Mouse (Mus musculus): Measurements from ENCODE around the gene Elf1. TPM values are rescaled to one million over a fixed set of nuclear protein-coding genes. Genes with fewer than 3 reads are reported as not detected.

Gene Elf1
- total and polyA plus RNA-seq, 3 experiments: 21.5 to 43.1 (median 24.2) TPM

DNA sequence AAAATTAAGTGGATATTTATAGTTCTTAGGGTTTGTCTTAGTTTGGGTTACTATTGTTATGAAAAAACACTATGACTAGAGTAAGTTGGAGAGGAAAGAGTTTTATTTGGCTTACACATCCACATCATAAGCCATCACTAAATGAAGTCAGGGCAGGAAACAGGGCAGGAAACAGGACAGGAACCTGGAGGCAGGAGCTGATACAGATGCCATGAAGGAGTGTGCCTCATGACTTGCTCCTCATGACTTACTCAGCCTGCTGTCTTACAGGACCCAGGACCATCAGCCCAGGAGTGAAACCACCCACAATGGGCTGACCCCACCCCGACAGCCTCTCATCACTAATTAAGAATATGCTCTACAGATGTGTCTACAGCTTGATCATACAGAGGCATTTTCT is 93.4 kb downstream of the Elf1 start:
- no peak for DNase-seq (ENCODE audit: low read depth, low spot score)
- Histone ChIP-seq H3K27ac (ENCODE audit: control insufficient read depth, low read depth, low read length) (no peak overlapping the region), H3K4me3 (ENCODE audit: control insufficient read depth in 1 of 2, insufficient read depth in 1 of 2, low read depth in 2 of 2, low read length in 2 of 2) (no peak overlapping the region), H3K4me1 (ENCODE audit: control insufficient read depth in 1 of 2, insufficient read depth in 2 of 2, low read length in 2 of 2) (no peaks in the 10 kb centered on the region; a peak in 1 of 4 replicates), H3K9me3 (replicated peaks; ENCODE audit: insufficient read depth, low read length) (no peaks in the 10 kb centered on the region), H3K79me2 (ENCODE audit: control insufficient read depth, insufficient read depth, low read length, poor library complexity) (no peaks in the 10 kb centered on the region), H3K27me3 (ENCODE audit: control insufficient read depth in 1 of 2, insufficient read depth in 2 of 2, low read length in 2 of 2) (no peaks in the 10 kb centered on the region), H3K36me3 (ENCODE audit: control insufficient read depth in 1 of 2, insufficient read depth in 2 of 2, low read length in 2 of 2) (peaks cover 0 to 22% of the 10 kb centered on the region in 2 experiments; a peak in 2 of 4 replicates), H3K9ac (ENCODE audit: control insufficient read depth, low read depth, low read length, poor library complexity, severe bottlenecking) (no peak overlapping the region)
- TF ChIP-seq MAX (IDR thresholded peaks at IDR 0.05; ENCODE audit: low read length) (no peak), USF1 (IDR thresholded peaks at IDR 0.05; ENCODE audit: low read depth, low read length) (no peak), MAZ (IDR thresholded peaks at IDR 0.05; ENCODE audit: low read depth, low read length) (no peak), SIN3A (IDR thresholded peaks at IDR 0.05; ENCODE audit: low read length) (no peak), SMC3 (IDR thresholded peaks at IDR 0.05; ENCODE audit: low read depth, low read length) (no peak), JUND (IDR thresholded peaks at IDR 0.05; ENCODE audit: low read depth, low read length) (no peak)

DNA sequence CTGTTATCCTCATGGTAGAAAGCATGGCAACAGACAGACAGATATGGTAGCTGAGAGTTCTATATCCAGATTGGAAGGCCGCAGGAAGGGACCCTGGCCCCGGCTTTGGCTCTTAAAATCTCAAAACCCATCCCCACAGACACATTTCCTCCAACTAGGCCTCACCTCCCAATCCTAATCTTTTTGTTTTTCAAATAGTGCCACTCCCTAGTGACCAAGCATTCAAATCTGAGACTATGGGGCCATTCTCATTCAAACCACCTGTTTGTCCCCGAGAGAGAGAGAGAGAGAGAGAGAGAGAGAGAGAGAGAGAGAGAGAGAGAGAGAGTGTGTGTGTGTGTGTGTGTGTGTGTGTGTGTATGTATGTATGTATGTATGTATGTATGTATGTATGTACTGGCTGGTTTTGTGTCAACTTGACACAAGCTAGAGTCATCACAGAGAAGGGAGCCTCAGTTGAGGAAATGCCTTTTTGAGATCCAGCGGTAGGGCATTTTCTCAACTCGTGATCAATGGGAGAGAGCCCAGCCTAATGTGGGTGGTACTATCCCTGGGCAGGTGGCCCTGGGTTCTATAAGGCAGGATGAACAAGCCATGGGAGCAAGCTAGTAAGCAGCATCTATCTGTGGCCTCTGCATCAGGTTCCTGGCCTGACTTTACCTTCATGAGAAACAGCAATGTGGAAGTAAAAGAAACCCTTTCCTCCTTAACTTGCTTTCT is 102.7 kb downstream of the Elf1 start:
- no peak for DNase-seq (ENCODE audit: low read depth, low spot score)
- Histone ChIP-seq H3K27ac (ENCODE audit: control insufficient read depth, low read depth, low read length) (no peak overlapping the region), H3K9ac (ENCODE audit: control insufficient read depth, low read depth, low read length, poor library complexity, severe bottlenecking) (no peak overlapping the region), H3K4me3 (ENCODE audit: control insufficient read depth in 1 of 2, insufficient read depth in 1 of 2, low read depth in 2 of 2, low read length in 2 of 2) (no peak overlapping the region), H3K4me1 (ENCODE audit: control insufficient read depth in 1 of 2, insufficient read depth in 2 of 2, low read length in 2 of 2) (no peaks in the 10 kb centered on the region; a peak in 1 of 4 replicates), H3K27me3 (ENCODE audit: control insufficient read depth in 1 of 2, insufficient read depth in 2 of 2, low read length in 2 of 2) (no peaks in the 10 kb centered on the region), H3K79me2 (ENCODE audit: control insufficient read depth, insufficient read depth, low read length, poor library complexity) (peaks cover 11% of the 10 kb centered on the region), H3K9me3 (replicated peaks; ENCODE audit: insufficient read depth, low read length) (no peaks in the 10 kb centered on the region), H3K36me3 (ENCODE audit: control insufficient read depth in 1 of 2, insufficient read depth in 2 of 2, low read length in 2 of 2) (peaks cover 0 to 5% of the 10 kb centered on the region in 2 experiments; a peak in 3 of 4 replicates)
- TF ChIP-seq BHLHE40 (IDR thresholded peaks at IDR 0.05; ENCODE audit: borderline replicate concordance, low read depth, low read length): no peak
- no peak for TF ChIP-seq POLR2AphosphoS5 (IDR thresholded peaks at IDR 0.05; ENCODE audit: borderline replicate concordance, low read depth, low read length)
- no peak for TF ChIP-seq ETS1 (IDR thresholded peaks at IDR 0.05; ENCODE audit: low read depth, low read length)
- no peak for TF ChIP-seq RAD21 (IDR thresholded peaks at IDR 0.05; ENCODE audit: low read depth, low read length)
- TF ChIP-seq GABPA (IDR thresholded peaks at IDR 0.05; ENCODE audit: low read depth, low read length): no peak
- no peak for TF ChIP-seq MAX (IDR thresholded peaks at IDR 0.05; ENCODE audit: low read length)
- TF ChIP-seq POLR2AphosphoS2 (IDR thresholded peaks at IDR 0.05; ENCODE audit: low read length): no peak
- no peak for TF ChIP-seq ZMIZ1 (IDR thresholded peaks at IDR 0.05; ENCODE audit: low read depth, low read length)
- no peak for TF ChIP-seq POLR2A (IDR thresholded peaks at IDR 0.05; ENCODE audit: control insufficient read depth in 1 of 2, insufficient read depth in 1 of 2, low read depth in 1 of 2, low read length in 2 of 2, poor library complexity in 1 of 2)
- TF ChIP-seq UBTF (IDR thresholded peaks at IDR 0.05; ENCODE audit: borderline replicate concordance, insufficient read depth, low read depth, low read length): no peak
- TF ChIP-seq JUND (IDR thresholded peaks at IDR 0.05; ENCODE audit: low read depth, low read length): no peak
- no peak for TF ChIP-seq MYB (IDR thresholded peaks at IDR 0.05; ENCODE audit: low read depth, low read length)
- no peak for TF ChIP-seq TCF12 (IDR thresholded peaks at IDR 0.05; ENCODE audit: low read depth, low read length)
- TF ChIP-seq ZNF384 (IDR thresholded peaks at IDR 0.05; ENCODE audit: low read depth, low read length): no peak
- no peak for TF ChIP-seq EP300 (IDR thresholded peaks at IDR 0.05; ENCODE audit: low read depth in 1 of 2, low read length in 2 of 2)
- no peak for TF ChIP-seq CTCF (IDR thresholded peaks at IDR 0.05 in 2 of 3, conservative IDR thresholded peaks at IDR 0.05 in 1 of 3; ENCODE audit: control insufficient read depth in 1 of 3, insufficient read depth in 1 of 3, low read depth in 2 of 3, low read length in 3 of 3, poor library complexity in 1 of 3, severe bottlenecking in 1 of 3)
- TF ChIP-seq NELFE (IDR thresholded peaks at IDR 0.05; ENCODE audit: low read depth, low read length): no peak

Data from MEL (cell line).